Mouse (Mus musculus): Measurements from ENCODE around the gene Ppip5k2.

DNA sequence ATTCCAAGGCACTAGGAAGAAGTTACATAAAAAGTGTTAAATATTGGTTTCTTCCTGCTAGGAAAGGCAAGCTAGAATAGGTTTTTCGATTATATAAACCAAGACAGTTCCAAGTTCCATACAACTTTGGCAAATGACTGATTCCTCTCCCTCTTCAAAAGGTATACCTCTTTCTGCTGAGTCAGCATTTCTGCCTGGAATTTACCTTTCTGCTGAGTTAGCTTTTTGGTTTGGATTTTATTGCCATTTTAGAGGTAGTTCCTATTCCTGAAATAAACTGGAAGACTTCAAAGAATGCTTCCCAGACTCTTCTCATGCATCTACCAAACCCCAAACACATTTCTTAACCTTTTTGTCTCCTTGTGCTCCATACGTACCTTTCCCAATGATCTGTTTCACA, 2.1 kb downstream of the Ppip5k2 start:
- TF ChIP-seq POLR2AphosphoS2 (IDR thresholded peaks at IDR 0.05; ENCODE audit: insufficient read length, low read depth) (no peak), MAX (IDR thresholded peaks at IDR 0.05; ENCODE audit: low read depth) (no peak), MYOD1 (IDR thresholded peaks at IDR 0.05; ENCODE audit: control insufficient read depth in 1 of 3, insufficient read length in 2 of 3, low read depth in 2 of 3) (no peak)
